Mouse (Mus musculus) adrenal gland, adult 10 weeks (tissue): ENCODE results near the gene Prkaa2. TPM values are rescaled to one million over a fixed set of nuclear protein-coding genes. Genes with fewer than 3 reads are reported as not detected.

Experiments used
- polyA plus RNA-seq: library from polyadenylated mRNA; stranded (reverse); fragments of 350-450 nt; fragmentation: Illumina TruSeq; extraction: RNeasy Lipid Tissue Mini Kit (QIAGEN cat#74804); gene quantifications from one replicate; pipeline ENCODE4 v1.2.3, GENCODE M21; 2014; ENCODE audit warnings: low read depth, low replicate concordance

Gene Prkaa2
- 18.9 TPM for polyA plus RNA-seq

GRCm38 (mm10) chr4:105109199-105109989 is at the start of gene Prkaa2:
Gene Prkaa2 (minus strand): TSS chr4:105109890.

GRCm38 (mm10) chr4:105157276-105158168 is 47.8 kb upstream of the Prkaa2 start, which contains the start of gene Plpp3:
Gene Plpp3 (plus strand): TSS chr4:105157347.

Other genes with a start within 250 kb of the Prkaa2 start
- gene C8a, start 233.5 kb downstream of the Prkaa2 start, polyA plus RNA-seq: 0.23 TPM
- gene Fyb2, start 196.4 kb downstream of the Prkaa2 start, polyA plus RNA-seq: 0.17 TPM
- gene Plpp3, start 47.5 kb upstream of the Prkaa2 start, polyA plus RNA-seq: 250 TPM